Mouse (Mus musculus) ES-Bruce4 (cell line): ENCODE results near the gene Mlec. TPM values are rescaled to one million over a fixed set of nuclear protein-coding genes. Genes with fewer than 3 reads are reported as not detected.
A peak's percentile ranks its signal among the peaks of the same experiment; 100 is the strongest.
"Not testable (repeated sequence)": the region's sequence is repeated elsewhere in the genome, so short reads cannot be mapped to it uniquely, and the experiment has no call there.

ENCODE experiments used
- H3K27ac ChIP-seq: 2 replicates; pipeline ENCODE4 v1.5.1; 2012; ENCODE audit warnings: low read length, inconsistent platforms; ENCODE audit not compliant: insufficient read depth
- H3K27me3 ChIP-seq: 2 replicates; pipeline ENCODE4 v1.6.1; 2012; ENCODE audit warnings: mild to moderate bottlenecking, low read length, inconsistent platforms; ENCODE audit not compliant: control insufficient read depth, poor library complexity, insufficient read depth, severe bottlenecking
- H3K36me3 ChIP-seq: 2 replicates; pipeline ENCODE4 v1.6.1; 2012; ENCODE audit warnings: inconsistent platforms, mild to moderate bottlenecking, low read length, moderate library complexity; ENCODE audit not compliant: control insufficient read depth, poor library complexity, insufficient read depth, severe bottlenecking
- H3K4me1 ChIP-seq: one replicate; pipeline ENCODE4 v1.8.1; 2011; ENCODE audit warnings: low read length; ENCODE audit not compliant: control insufficient read depth, insufficient read depth
- H3K4me3 ChIP-seq: 2 replicates; pipeline ENCODE4 v1.5.1; 2011; ENCODE audit warnings: low read depth, mild to moderate bottlenecking, low read length
- H3K9ac ChIP-seq: 2 replicates; pipeline ENCODE4 v1.6.1; 2012; ENCODE audit warnings: low read depth, mild to moderate bottlenecking, inconsistent platforms; ENCODE audit not compliant: poor library complexity, severe bottlenecking
- H3K9me3 ChIP-seq: replicated peaks from 2 replicates; pipeline ENCODE4 v1.6.1; 2012; ENCODE audit warnings: mild to moderate bottlenecking, low read length, inconsistent platforms; ENCODE audit not compliant: control insufficient read depth, poor library complexity, insufficient read depth, severe bottlenecking
- CTCF ChIP-seq: IDR thresholded peaks from one replicate; pipeline ENCODE4 v1.8.1; 2011; ENCODE audit warnings: low read depth, low read length
- EP300 ChIP-seq: IDR thresholded peaks from 2 replicates; pipeline ENCODE4 v1.6.1; 2011; ENCODE audit warnings: low read depth, low read length; ENCODE audit not compliant: insufficient read depth
- POLR2A ChIP-seq: IDR thresholded peaks from one replicate; pipeline ENCODE4 v1.8.1; 2011; ENCODE audit warnings: low read length; ENCODE audit not compliant: insufficient read depth
- polyA plus RNA-seq: library from polyadenylated mRNA; stranded (reverse); fragments of >200 nt; gene quantifications from 2 replicates; pipeline ENCODE4 v1.2.4, GENCODE M21; 2011; ENCODE audit warnings: low read depth; ENCODE audit not compliant: missing spikeins, insufficient read depth, insufficient read length

Mlec gene
- polyA plus RNA-seq, 1 experiment: 137 TPM

DNA sequence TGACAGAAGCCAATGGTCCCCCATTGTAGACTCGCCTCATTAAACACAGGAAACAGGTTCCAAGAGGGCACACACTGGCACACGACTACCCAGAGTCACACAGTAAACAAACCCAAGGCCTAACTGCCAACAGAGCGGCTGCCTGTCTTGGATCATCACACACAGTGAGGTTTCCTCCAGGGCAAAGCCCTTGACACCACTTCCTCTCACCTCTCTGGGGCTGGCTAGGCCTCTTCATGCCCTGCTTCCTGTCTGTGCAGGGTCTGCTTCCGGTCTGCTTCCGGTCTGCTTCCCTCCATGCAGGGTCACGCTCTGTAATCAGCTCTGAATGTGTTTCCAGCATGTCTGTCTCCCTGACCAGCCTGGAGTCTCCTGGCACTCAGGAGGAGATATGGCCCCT lies 9.4 kb upstream of the Mlec start:
- no peaks in the 10 kb centered on the region for H3K27me3 ChIP-seq
- TF ChIP-seq CTCF (no peak), EP300 (no peak), POLR2A (no peak)
- H3K4me1 ChIP-seq: no peaks in the 10 kb centered on the region
- no peaks in the 10 kb centered on the region for H3K9me3 ChIP-seq
- H3K27ac ChIP-seq: no peak overlapping the region
- no peaks in the 10 kb centered on the region for H3K36me3 ChIP-seq
- H3K9ac ChIP-seq: no peak overlapping the region
- H3K4me3 ChIP-seq: no peak overlapping the region

DNA sequence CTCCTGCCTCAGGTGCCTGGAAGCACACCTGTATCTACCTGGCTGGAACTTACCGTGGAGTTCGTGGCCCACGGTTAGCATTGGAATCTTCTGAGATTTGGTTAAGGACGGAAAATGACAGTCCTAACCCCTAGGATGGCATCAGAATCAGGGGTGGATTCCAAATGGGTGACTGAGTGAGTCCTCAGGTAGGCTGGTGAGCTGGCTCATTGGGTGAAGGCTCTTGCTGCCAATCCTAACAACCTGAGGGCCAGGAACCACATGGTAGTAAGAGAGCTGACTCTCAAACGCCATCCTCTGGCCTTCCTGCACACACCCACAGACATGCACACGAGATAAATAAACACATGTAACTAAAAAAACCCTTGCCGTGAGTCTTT lies 8.8 kb upstream of the Mlec start:
- TF ChIP-seq EP300 (no peak), POLR2A (no peak), CTCF (no peak)
- Histone ChIP-seq H3K27ac (peak overlapping the region; percentile 55), H3K4me3 (no peak overlapping the region), H3K9ac (no peak overlapping the region), H3K36me3 (no peaks in the 10 kb centered on the region), H3K4me1 (no peaks in the 10 kb centered on the region), H3K27me3 (no peaks in the 10 kb centered on the region), H3K9me3 (no peaks in the 10 kb centered on the region)

DNA sequence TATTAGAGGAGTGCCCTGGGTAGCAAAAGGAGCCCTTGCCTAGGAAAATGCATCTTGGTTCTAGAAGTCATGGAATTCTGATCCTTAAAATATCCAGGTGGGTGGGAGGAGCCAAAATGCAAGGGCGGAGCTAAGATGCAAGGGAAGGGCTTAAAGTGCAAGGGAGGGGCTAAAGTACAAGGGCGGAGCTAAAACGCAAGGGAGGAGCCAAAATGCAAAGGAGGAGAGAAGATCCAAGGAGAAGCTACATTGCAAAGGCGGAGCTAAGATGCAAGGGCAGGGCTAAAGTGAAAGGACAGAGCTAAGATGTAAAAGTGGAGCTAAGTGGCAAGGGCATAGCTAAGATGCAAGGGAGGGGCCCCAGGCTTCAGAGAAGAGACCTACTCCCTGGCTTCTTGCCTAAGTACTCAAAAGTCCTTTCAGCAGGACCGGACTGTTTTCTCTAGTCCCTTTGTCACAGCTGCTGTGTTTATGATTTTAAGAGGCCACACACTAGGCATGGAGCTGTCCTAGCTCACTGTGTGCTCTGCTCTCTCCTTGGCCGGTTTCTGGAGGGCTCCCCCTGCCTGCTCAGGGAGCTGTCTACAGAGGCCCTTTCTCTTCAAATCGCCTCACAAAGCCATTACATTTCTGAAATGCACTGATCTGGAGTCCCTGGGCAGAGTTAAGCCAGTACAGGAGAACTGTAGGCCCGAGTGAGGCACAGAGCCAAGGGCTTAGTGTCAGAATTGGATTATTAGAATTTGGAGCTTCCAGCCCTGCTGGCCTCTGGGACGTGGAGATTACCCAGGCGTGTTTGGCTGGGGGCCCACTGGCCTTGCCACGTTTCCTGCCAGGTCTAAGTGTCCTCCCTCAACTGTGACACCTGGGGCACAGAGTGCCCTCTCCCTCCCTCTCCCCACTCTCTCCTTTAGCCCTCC lies 8.2 kb upstream of the Mlec start:
- H3K27ac ChIP-seq: peak overlapping the region; percentile 55
- H3K4me3 ChIP-seq: no peak overlapping the region

DNA sequence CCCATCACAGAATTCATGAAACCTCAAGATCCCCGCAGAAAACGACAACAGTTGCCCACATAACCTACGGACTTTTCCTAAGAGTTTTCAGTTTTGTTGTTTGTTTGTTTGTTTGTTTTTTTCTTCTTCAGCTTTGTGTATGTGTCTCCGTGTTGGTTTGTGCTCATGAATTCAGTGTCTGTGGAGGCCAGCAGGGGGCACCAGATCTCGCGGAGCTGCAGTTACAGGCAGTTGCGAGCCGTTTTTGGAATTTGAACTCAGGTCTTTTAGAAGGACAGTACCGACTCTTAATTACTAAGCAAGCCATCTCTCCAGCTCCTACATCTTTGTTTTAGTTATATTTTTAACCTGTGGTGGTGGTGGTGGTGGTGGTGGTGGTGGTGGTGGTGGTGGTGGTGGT lies 7.4 kb upstream of the Mlec start:
- TF ChIP-seq EP300: no peak
- peak; percentile 75 for TF ChIP-seq CTCF
- TF ChIP-seq POLR2A: no peak
- no peaks in the 10 kb centered on the region for H3K4me1 ChIP-seq
- no peaks in the 10 kb centered on the region for H3K9me3 ChIP-seq
- H3K36me3 ChIP-seq: no peaks in the 10 kb centered on the region
- H3K27ac ChIP-seq: 0 out of 2 replicates have a peak overlapping the region, but pooled peaks have one; percentile 30
- no peak overlapping the region for H3K4me3 ChIP-seq
- no peaks in the 10 kb centered on the region for H3K27me3 ChIP-seq
- no peak overlapping the region for H3K9ac ChIP-seq

More for the DNA sequence above, 8.2 kb upstream of the Mlec start:
- TF ChIP-seq POLR2A: no peak
- TF ChIP-seq CTCF: no peak
- TF ChIP-seq EP300: no peak
- no peaks in the 10 kb centered on the region for H3K27me3 ChIP-seq
- no peaks in the 10 kb centered on the region for H3K36me3 ChIP-seq
- no peak overlapping the region for H3K9ac ChIP-seq
- H3K4me1 ChIP-seq: no peaks in the 10 kb centered on the region
- H3K9me3 ChIP-seq: no peaks in the 10 kb centered on the region

DNA sequence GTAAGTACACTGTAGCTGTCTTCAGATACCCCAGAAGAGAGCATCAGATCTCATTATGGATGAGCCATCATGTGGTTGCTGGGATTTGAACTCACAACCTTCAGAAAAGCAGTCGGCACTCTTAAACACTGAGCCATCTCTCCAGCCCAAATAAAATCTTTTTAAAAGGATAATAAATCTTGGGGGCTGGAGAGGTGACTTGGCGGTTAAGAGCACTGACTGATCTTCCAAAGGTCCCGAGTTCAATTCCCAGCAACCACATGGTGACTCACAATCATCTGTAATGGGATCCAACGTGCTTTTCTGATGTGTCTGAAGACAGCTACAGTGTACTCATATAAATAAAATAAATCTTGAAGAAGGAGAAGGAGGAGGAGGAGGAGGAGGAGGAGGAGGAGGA lies 6.5 kb upstream of the Mlec start:
- not testable (repeated sequence) for H3K4me1 ChIP-seq, H3K9me3 ChIP-seq, H3K9ac ChIP-seq, H3K27ac ChIP-seq, H3K4me3 ChIP-seq, H3K36me3 ChIP-seq, H3K27me3 ChIP-seq

DNA sequence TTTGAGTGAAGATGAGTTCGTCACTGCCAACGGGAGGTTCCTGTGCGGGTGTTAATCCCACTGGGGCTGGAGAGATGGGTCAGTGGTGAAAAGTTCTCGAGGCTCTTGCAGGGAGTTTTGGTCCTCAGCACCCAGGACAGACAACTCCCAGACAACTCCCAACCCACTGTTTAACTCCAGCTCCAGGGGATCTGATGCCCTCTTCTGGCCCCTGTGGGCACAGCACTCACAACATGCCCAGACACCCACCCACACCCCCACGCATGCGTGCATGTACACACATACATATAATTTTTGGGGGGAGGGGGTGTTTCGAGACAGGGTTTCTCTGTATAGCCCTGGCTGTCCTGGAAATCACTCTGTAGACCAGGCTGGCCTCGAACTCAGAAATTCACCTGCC lies 5.6 kb upstream of the Mlec start:
- Histone ChIP-seq H3K4me3 (peak overlapping the region; percentile 64), H3K27me3 (no peaks in the 10 kb centered on the region), H3K36me3 (no peaks in the 10 kb centered on the region), H3K4me1 (no peaks in the 10 kb centered on the region), H3K27ac (peak overlapping the region; percentile 46), H3K9ac (peak overlapping the region; percentile 20; the same call in 1 of the 2 replicates), H3K9me3 (no peaks in the 10 kb centered on the region)
- no peak for TF ChIP-seq POLR2A
- TF ChIP-seq EP300: peak; percentile 66; the same call in 1 of the 2 replicates
- TF ChIP-seq CTCF: peak; percentile 82

DNA sequence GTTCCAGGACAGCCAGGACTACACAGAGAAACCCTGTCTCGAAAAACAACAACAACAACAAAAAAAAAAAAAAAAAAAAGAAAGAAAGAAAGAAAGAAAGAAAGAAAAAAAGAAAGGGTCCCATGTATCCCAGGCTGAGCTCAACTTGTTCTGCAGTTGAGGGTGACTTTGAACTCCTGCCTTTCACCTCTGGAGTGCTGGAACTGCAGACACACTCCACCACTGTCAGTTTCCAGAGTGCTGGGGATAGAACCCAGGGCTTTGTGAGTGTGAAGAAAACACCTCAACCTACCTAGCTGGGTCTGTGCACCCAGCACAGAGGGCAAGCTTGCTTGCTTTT lies 3.9 kb upstream of the Mlec start:
- H3K4me3 ChIP-seq, H3K4me1 ChIP-seq, H3K9ac ChIP-seq, H3K36me3 ChIP-seq, H3K27ac ChIP-seq, H3K9me3 ChIP-seq, H3K27me3 ChIP-seq: not testable (repeated sequence)
